Mouse (Mus musculus): ENCODE measurements around the gene Atrip. TPM values are rescaled to one million over a fixed set of nuclear protein-coding genes. Genes with fewer than 3 reads are reported as not detected.
A peak's percentile ranks its signal among the peaks of the same experiment; 100 is the strongest.

Atrip gene
- polyA plus RNA-seq, 1 experiment = 17.1 TPM

GRCm38 (mm10) chr9:109038086-109038895 is 35.6 kb downstream of the Atrip start, which contains the start of gene Shisa5:
Shisa5 (plus strand) TSS chr9:109038565.
- peak; percentile 76 for DNase-seq (ENCODE audit: low spot score)

GRCm38 (mm10) chr9:109032435-109032834 is 41.5 kb downstream of the Atrip start:
- DNase-seq (ENCODE audit: low spot score) = no peak

- DNase-seq (ENCODE audit: low spot score) = no peak
Measured at GRCm38 (mm10) chr9:109031686-109032085, 42.2 kb downstream of the Atrip start.

- no peak for DNase-seq (ENCODE audit: low spot score)
Measured at GRCm38 (mm10) chr9:109031001-109031400, 42.9 kb downstream of the Atrip start.

- DNase-seq (ENCODE audit: low spot score) = no peak
Measured at GRCm38 (mm10) chr9:109030312-109030711, 43.6 kb downstream of the Atrip start.

- no peak for DNase-seq (ENCODE audit: low spot score)
Measured at GRCm38 (mm10) chr9:109028919-109029318, 45.0 kb downstream of the Atrip start.

DNA sequence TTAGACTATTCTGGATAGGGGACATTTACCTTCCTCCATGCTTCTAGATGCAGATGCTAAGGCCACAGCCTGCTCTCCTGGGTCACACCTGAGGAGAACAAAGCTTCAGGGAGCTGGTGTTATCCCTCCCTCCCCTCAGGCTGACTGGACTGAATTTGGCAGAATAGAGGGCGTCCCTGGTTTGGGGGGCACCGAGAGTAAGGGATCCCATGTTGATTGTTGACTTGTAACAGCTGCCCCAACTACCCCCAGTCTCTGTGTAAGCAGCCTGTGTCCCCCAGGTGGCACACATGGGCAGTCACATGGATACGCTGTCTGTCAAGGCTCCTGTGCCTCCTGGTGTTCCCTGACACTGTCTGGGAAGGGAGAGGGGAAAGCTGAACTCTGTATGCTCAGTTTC is 45.5 kb downstream of the Atrip start:
- no peak for DNase-seq (ENCODE audit: low spot score)

GRCm38 (mm10) chr9:109027521-109027920 is 46.4 kb downstream of the Atrip start:
- DNase-seq (ENCODE audit: low spot score) = no peak

GRCm38 (mm10) chr9:109022866-109023685 is 50.8 kb downstream of the Atrip start:
- DNase-seq (ENCODE audit: low spot score) = no peak

- DNase-seq (ENCODE audit: low spot score) = no peak
Measured at GRCm38 (mm10) chr9:109021428-109021827, 52.5 kb downstream of the Atrip start.

DNA sequence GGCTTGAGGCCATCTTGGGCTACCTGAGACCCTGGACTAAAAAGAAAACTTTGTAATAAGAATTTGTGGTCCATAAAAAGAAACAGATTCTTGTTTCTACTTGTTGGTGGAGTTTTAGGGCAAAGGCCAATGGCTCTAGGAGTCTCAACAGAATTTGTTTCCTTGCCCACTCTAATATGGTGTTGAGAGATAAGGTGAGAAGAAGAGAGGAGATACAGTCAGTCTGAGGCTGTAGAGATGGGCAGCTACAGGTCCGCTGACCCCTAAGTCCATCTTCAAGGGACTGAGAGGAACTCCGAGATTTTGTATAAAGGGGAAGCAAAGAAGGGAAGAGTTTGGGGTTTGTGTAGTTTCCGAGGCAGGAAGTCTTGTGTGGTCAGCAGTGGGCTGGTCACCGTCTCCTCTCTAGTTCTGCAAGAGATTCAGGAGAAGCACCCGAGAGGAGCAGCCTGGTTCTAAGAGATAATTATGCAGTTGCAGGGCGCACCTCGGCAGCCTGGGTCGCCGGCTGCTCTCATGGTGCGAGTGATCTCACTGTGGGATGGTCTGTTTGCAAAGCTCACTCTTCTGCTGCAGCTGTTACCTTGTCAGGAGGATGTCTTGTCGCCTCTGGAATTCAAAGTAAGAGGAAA is 56.8 kb downstream of the Atrip start:
- no peak for DNase-seq (ENCODE audit: low spot score)

DNA sequence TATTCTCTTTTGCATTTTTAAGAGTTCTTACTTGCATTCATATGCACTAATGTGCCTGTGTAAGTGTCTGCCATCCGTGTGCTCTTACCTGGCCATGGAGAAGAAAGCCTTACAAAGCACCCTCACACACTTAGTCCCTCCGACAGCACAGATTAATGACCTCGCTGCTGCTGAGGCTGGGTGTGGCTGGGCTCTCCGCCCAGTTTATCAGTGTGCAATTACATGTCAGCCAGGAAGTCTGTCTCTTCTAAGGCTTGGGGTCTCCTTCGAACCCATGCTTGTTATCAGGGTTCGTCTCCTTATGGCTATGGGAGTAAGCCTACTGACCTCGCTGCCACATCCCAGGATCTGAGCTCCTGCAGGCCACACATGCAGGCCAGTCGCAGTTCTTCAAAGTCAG is 58.5 kb downstream of the Atrip start:
- DNase-seq (ENCODE audit: low spot score) = no peak

- DNase-seq (ENCODE audit: low spot score) = no peak
Measured at GRCm38 (mm10) chr9:109010316-109010690, 63.6 kb downstream of the Atrip start.

DNA sequence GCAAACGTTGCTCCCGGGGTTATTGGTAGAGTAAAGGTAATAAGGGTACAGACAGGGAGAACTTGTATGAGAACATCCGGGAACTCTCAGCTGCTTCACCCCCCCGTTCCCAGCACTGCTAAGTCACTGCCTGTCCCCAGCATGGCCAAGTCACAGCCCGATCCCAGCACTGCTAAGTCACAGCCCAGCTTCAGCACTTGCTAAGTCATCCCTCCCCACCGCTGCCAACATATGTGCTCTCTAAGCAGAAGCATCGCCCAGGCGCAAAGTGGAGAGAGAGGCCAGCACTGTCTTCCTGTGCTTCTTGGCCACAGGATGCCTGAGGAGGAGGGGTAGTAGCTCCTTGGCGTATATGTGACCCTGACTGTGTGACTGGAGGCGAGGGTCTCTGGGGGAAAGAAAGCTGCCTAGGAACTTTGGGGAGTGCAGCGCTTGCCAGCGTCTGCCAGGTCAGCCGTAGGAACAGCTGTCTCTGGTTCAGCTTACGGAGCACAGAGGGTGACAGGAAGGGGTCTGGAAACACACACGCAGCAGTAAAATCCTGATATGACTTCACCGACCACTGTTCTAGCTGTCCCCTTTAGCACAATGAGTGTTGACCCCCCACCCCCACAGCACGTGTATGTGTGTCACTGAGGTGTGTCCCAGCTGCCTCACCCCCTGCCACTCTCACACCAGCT is 64.1 kb downstream of the Atrip start:
- no peak for DNase-seq (ENCODE audit: low spot score)

DNA sequence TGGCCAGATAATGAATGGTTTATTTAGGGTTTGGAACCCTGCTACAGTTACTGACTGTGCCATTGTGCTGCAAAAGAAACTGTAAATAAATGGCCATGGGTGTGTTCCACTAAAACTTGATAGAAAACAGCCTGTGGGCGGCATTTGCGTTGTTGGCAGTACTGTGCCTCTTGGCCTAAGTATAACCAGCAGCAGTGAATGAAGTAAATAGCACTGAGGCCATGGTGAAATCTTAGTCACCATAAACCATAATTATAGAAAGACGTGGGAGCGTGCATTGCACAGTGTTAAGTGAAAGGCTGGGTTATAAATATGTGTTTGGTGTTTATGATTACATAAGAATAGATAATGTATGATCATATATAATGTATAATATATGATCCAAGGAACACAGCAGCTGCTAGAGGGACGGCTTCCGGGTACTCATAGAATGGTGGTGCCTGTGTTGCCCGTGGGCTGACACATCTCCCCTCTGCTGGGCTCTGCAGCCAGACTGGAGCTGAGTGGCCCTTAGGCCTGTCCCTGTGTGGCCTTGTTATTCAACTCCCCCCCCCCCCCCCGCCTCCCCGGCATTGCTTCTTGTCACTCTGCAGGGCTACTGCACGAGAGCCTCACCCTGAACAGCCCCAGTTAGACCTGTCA is 64.8 kb downstream of the Atrip start:
- no peak for DNase-seq (ENCODE audit: low spot score)

- no peak for DNase-seq (ENCODE audit: low spot score)
Measured at GRCm38 (mm10) chr9:109008081-109008480, 65.8 kb downstream of the Atrip start.

Other genes starting within 250 kb of the Atrip start
- gene Celsr3, start 247.8 kb downstream of the Atrip start, polyA plus RNA-seq (2012; rRNA removed) = 0.19 and 0.23 TPM in 2 replicates
- 9.7 and 9.8 TPM in 2 replicates for gene Slc26a6, start 220.8 kb downstream of the Atrip start, polyA plus RNA-seq (2012; rRNA removed)
- gene Tmem89, start 159.5 kb downstream of the Atrip start, polyA plus RNA-seq (2012; rRNA removed) = not detected in 2 replicates
- gene Uqcrc1, start 137.5 kb downstream of the Atrip start, polyA plus RNA-seq (2012; rRNA removed) = 278 and 302 TPM in 2 replicates
- 3.3 and 4.7 TPM in 2 replicates for gene Col7a1, start 120.5 kb downstream of the Atrip start, polyA plus RNA-seq (2012; rRNA removed)
- gene Ucn2, start 88.1 kb downstream of the Atrip start, polyA plus RNA-seq (2012; rRNA removed) = 0.43 and 0.51 TPM in 2 replicates
- 16.3 and 19.4 TPM in 2 replicates for gene Pfkfb4, start 82.3 kb downstream of the Atrip start, polyA plus RNA-seq (2012; rRNA removed)
- gene Shisa5, start 35.6 kb downstream of the Atrip start, polyA plus RNA-seq (2012; rRNA removed) = 201 and 202 TPM in 2 replicates
- gene Trex1, start 14.4 kb downstream of the Atrip start, polyA plus RNA-seq (2012; rRNA removed) = 37.3 and 41.4 TPM in 2 replicates
- 10.9 and 14.0 TPM in 2 replicates for gene Ccdc51, start 8.4 kb upstream of the Atrip start, polyA plus RNA-seq (2012; rRNA removed)
- 118 and 126 TPM in 2 replicates for gene Tma7, start 8.5 kb upstream of the Atrip start, polyA plus RNA-seq (2012; rRNA removed)
- 19.9 and 26.2 TPM in 2 replicates for gene Plxnb1, start 21.3 kb upstream of the Atrip start, polyA plus RNA-seq (2012; rRNA removed)
- not detected in 2 replicates for gene Fbxw21, start 87.9 kb upstream of the Atrip start, polyA plus RNA-seq (2012; rRNA removed)
- not detected in 2 replicates for gene Fbxw13, start 121.9 kb upstream of the Atrip start, polyA plus RNA-seq (2012; rRNA removed)
- gene Fbxw20, start 160.6 kb upstream of the Atrip start, polyA plus RNA-seq (2012; rRNA removed) = 0.06 TPM in 1 of 2 replicates, not detected in the other
- 0.07 and 0.09 TPM in 2 replicates for gene Fbxw14, start 213.6 kb upstream of the Atrip start, polyA plus RNA-seq (2012; rRNA removed)